Comparison of ENCODE assay signal across 8 mouse cellular contexts in the genomic region with DNA sequence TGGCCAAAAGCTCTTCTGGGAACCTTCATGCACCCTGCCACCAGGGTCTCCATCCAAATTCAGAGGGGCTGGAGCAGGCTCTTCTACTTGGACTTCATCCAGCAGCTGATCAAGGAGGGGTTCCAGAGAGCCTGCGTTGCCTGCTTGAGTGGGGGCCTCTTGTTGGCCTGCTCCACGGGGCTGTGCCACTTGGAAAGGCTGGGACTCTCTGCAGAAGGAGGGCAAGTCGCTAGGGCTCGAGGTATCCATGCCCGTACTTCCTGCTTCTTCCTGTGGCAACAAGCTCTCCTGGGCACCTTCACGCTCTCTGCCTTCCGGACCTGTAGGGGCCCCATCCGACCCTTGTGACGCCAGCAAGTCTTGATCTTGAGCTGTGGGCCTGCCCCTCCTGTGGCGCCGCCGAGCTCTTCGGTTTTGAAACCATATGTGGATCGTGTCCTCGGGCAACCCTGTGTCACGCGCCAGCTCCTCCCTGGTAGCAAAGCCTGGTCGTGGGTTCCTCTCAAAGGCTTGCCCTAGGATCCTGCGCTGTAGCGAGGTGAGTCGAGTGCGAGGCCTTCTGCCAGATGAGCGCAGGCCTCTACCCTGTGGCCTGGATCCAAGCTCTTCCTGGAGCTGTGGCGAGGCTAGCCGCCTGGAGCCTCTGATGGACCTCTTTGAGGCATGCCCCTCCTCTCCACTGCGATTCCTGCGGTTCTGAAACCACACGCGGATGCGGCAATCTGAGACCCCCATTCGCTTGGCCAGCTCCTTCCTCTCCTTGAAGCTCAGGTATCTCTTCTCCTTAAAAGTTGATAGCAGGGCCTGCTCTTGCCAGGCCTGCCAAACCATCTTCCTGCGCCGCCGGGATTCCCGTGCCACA. TPM values are rescaled to one million over a fixed set of nuclear protein-coding genes. Genes with fewer than 3 reads are reported as not detected.
A peak's percentile ranks its signal among the peaks of the same experiment; 100 is the strongest.
DNase-seq lines count a peak whose midpoint lies in the region; ATAC-seq lines count a peak whose summit lies in the region.
"Not testable (repeated sequence)": the region's sequence is repeated elsewhere in the genome, so short reads cannot be mapped to it uniquely, and the experiment has no call there.

No protein-coding gene starts in this region.

- not testable (repeated sequence) for H3K4me2 ChIP-seq in hindbrain, embryonic 16.5 days (ENCODE audit: low read length)

- not testable (repeated sequence) for H3K36me3 ChIP-seq in hindbrain, embryonic 16.5 days (ENCODE audit: control insufficient read depth, insufficient read depth, low read length)

- H3K4me3 ChIP-seq in hindbrain, embryonic 16.5 days (ENCODE audit: low read length): not testable (repeated sequence)

- not testable (repeated sequence) for H3K9ac ChIP-seq in hindbrain, embryonic 16.5 days (ENCODE audit: low read depth, low read length)

- peak; percentile 65 for DNase-seq in T-cell, adult 2 months (ENCODE audit: low spot score)
- peak; percentile 84 for DNase-seq in gastrocnemius, postnatal 14 days
- DNase-seq in layer of hippocampus, postnatal 36 days: peak; percentile 67 to 69
- peak; percentile 86 for DNase-seq in lung, postnatal 10 days
- DNase-seq in ovary, postnatal 14 days (ENCODE audit: low spot score): peak; percentile 71
- peak; percentile 66 to 74 for DNase-seq in thymus, postnatal 36 days

- 87% methylated on average over 31 of the region's 35 CpGs for WGBS in hindbrain, embryonic 16.5 days

- not testable (repeated sequence) for H3K27ac ChIP-seq in hindbrain, embryonic 16.5 days (ENCODE audit: low read depth, low read length)

- intact Hi-C loops in gastrocnemius, postnatal 14 days (cut with DNase I; ENCODE audit: low total_unique reads): loop anchor here (5.0 kb wide), 1 partner anchor 790 kb away; no protein-coding TSS in a partner anchor

- peaks cover 14% of the 10 kb centered on the region for H3K9me3 ChIP-seq in hindbrain, embryonic 16.5 days (ENCODE audit: control insufficient read depth, low read length)

- ATAC-seq in common myeloid progenitor, adult 5-6 weeks (replicated peaks; ENCODE audit: low read depth, poor library complexity, severe bottlenecking): peak; percentile 45
- ATAC-seq in hindbrain, embryonic 16.5 days: peak; percentile 83

- H3K27me3 ChIP-seq in hindbrain, embryonic 16.5 days (replicated peaks; ENCODE audit: control insufficient read depth, insufficient read depth, low read length): not testable (repeated sequence)

- H3K4me1 ChIP-seq in hindbrain, embryonic 16.5 days (ENCODE audit: control insufficient read depth, insufficient read depth, low read depth, low read length): not testable (repeated sequence)

RNA-seq across cellular contexts. Expression of a gene that starts 0.5 kb away (rescaled TPM):
- not detected in 2 replicates for total RNA-seq in common myeloid progenitor, adult 5-6 weeks (2017)
- not detected for total RNA-seq in gastrocnemius, postnatal 14 days (2021)
- not detected in 2 replicates for polyA plus RNA-seq in hindbrain, embryonic 16.5 days (2015; fragmentation: Nextera tagmentation; extraction: Ambion mirVana)
- not detected for total RNA-seq in layer of hippocampus, postnatal 36 days (2021)

RNA-seq across cellular contexts. Expression of a gene that starts 4.5 kb away (rescaled TPM):
- not detected in 2 replicates for total RNA-seq in common myeloid progenitor, adult 5-6 weeks (2017)
- total RNA-seq in gastrocnemius, postnatal 14 days (2021): not detected
- polyA plus RNA-seq in hindbrain, embryonic 16.5 days (2015; fragmentation: Nextera tagmentation; extraction: Ambion mirVana): not detected in 2 replicates
- total RNA-seq in layer of hippocampus, postnatal 36 days (2021): not detected

RNA-seq across cellular contexts. Expression of a gene that starts 7.3 kb away (rescaled TPM):
- not detected in 2 replicates for total RNA-seq in common myeloid progenitor, adult 5-6 weeks (2017)
- not detected for total RNA-seq in gastrocnemius, postnatal 14 days (2021)
- polyA plus RNA-seq in hindbrain, embryonic 16.5 days (2015; fragmentation: Nextera tagmentation; extraction: Ambion mirVana): not detected in 2 replicates
- not detected for total RNA-seq in layer of hippocampus, postnatal 36 days (2021)

RNA-seq across cellular contexts. Expression of a gene that starts 23.3 kb away (rescaled TPM):
- 39.7 and 50.1 TPM in 2 replicates for total RNA-seq in common myeloid progenitor, adult 5-6 weeks (2017)
- 10 to 100 TPM; 13.9 to 14.3 TPM for total RNA-seq in gastrocnemius, postnatal 14 days (2021)
- polyA plus RNA-seq in hindbrain, embryonic 16.5 days (2015; fragmentation: Nextera tagmentation; extraction: Ambion mirVana): 61.2 and 72.2 TPM in 2 replicates
- total RNA-seq in layer of hippocampus, postnatal 36 days (2021): 10 to 100 TPM; 74.7 to 78.0 TPM
